8 mouse cellular contexts compared by ENCODE assay signal in the genomic region with DNA sequence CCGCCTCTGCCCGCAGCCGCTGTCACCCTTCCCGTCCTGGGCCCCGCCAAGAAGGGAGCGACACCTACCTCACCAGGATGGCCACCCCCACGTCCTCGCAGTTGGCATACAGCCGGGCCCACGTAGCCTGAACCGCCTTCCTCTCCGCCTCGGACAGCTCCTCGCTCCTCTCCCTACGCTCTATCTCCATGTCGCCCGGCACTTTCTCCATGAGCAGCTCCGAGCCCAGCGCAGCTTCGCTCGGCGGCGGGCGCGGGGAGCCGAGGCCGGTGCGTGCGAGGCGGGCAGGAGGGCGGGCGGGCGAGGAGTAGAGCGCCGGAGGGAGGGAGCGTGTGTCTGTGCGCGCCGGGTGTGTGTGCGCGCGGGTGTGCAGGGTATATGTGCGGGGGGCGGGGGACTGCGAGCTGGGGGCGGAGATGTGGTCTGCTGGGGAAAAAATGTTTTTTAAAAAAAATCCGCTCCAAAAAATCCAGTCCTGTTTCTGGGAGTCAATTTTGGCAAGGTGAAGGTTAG. TPM values are rescaled to one million over a fixed set of nuclear protein-coding genes. Genes with fewer than 3 reads are reported as not detected.
DNase-seq lines count a peak whose midpoint lies in the region; ATAC-seq and TF ChIP-seq lines count a peak whose summit lies in the region.

No protein-coding gene starts in this region.

- H3K27ac ChIP-seq in forebrain, embryonic 15.5 days (replicated peaks) = peak overlapping the region; percentile 27; the same call in 1 of the 2 replicates
- H3K27ac ChIP-seq in intestine, postnatal 0 days (ENCODE audit: low read depth, low read length) = no peak overlapping the region
- peak overlapping the region; percentile 59 for H3K27ac ChIP-seq in midbrain, embryonic 10.5 days (replicated peaks)

- H3K27me3 ChIP-seq in forebrain, embryonic 15.5 days = peaks cover 7% of the 10 kb centered on the region; the same call in 1 of the 2 replicates
- H3K27me3 ChIP-seq in intestine, postnatal 0 days (replicated peaks; ENCODE audit: control insufficient read depth, insufficient read depth, low read length) = peaks cover 18% of the 10 kb centered on the region
- peaks cover 78% of the 10 kb centered on the region for H3K27me3 ChIP-seq in midbrain, embryonic 10.5 days (ENCODE audit: low read depth, poor library complexity, severe bottlenecking)

- no peak for TF ChIP-seq CTCF in lung, adult 2 months (IDR thresholded peaks at IDR 0.05; ENCODE audit: insufficient read depth, low read length)
- TF ChIP-seq CTCF in intestine, postnatal 0 days (IDR thresholded peaks at IDR 0.05; ENCODE audit: low read depth) = no peak

- H3K9me3 ChIP-seq in forebrain, embryonic 15.5 days = no peaks in the 10 kb centered on the region
- H3K9me3 ChIP-seq in intestine, postnatal 0 days (ENCODE audit: control insufficient read depth) = no peaks in the 10 kb centered on the region
- H3K9me3 ChIP-seq in midbrain, embryonic 10.5 days (replicated peaks) = no peaks in the 10 kb centered on the region

- ATAC-seq in forebrain, embryonic 15.5 days (replicated peaks) = peak; percentile 39
- ATAC-seq in intestine, postnatal 0 days = no peak

- H3K4me1 ChIP-seq in lung, adult 2 months (ENCODE audit: control insufficient read depth, insufficient read depth, low read length) = peaks cover 18% of the 10 kb centered on the region; the same call in 1 of the 2 replicates
- peaks cover 61% of the 10 kb centered on the region for H3K4me1 ChIP-seq in forebrain, embryonic 15.5 days
- peaks cover 11% of the 10 kb centered on the region; the same call in 1 of the 2 replicates for H3K4me1 ChIP-seq in intestine, postnatal 0 days (replicated peaks; ENCODE audit: control insufficient read depth, insufficient read depth, low read length)
- peaks cover 59% of the 10 kb centered on the region for H3K4me1 ChIP-seq in midbrain, embryonic 10.5 days

- peak overlapping the region; percentile 99 for H3K4me2 ChIP-seq in forebrain, embryonic 15.5 days (replicated peaks)
- H3K4me2 ChIP-seq in intestine, postnatal 0 days (replicated peaks; ENCODE audit: low read depth) = peak overlapping the region; percentile 84

- no peak for TF ChIP-seq POLR2A in lung, adult 2 months (IDR thresholded peaks at IDR 0.05; ENCODE audit: borderline replicate concordance, extremely low read depth, low read depth, low read length)

- whole genome bisulfite sequencing in lung, adult 2 months = 1% methylated on average over 47 of the region's 47 CpGs
- WGBS in forebrain, embryonic 15.5 days = under 1% methylated on average over 47 of the region's 47 CpGs
- WGBS in intestine, postnatal 0 days = under 1% methylated on average over 37 of the region's 47 CpGs
- under 1% methylated on average over 47 of the region's 47 CpGs for WGBS in midbrain, embryonic 10.5 days

- no peaks in the 10 kb centered on the region for H3K36me3 ChIP-seq in forebrain, embryonic 15.5 days
- no peaks in the 10 kb centered on the region; the same call in 1 of the 2 replicates for H3K36me3 ChIP-seq in intestine, postnatal 0 days (ENCODE audit: control insufficient read depth, insufficient read depth)
- H3K36me3 ChIP-seq in midbrain, embryonic 10.5 days = no peaks in the 10 kb centered on the region

- H3K4me3 ChIP-seq in lung, adult 2 months (replicated peaks; ENCODE audit: extremely low read depth, low read depth, low read length) = peak overlapping the region; percentile 58
- H3K4me3 ChIP-seq in forebrain, embryonic 15.5 days = peak overlapping the region; percentile 71
- H3K4me3 ChIP-seq in intestine, postnatal 0 days (ENCODE audit: low read depth, low read length) = peak overlapping the region; percentile 50
- peak overlapping the region; percentile 69 for H3K4me3 ChIP-seq in midbrain, embryonic 10.5 days

- peak overlapping the region; percentile 87 for H3K9ac ChIP-seq in forebrain, embryonic 15.5 days (replicated peaks)
- H3K9ac ChIP-seq in intestine, postnatal 0 days (ENCODE audit: low read depth, low read length) = peak overlapping the region; percentile 58

- DNase-seq in lung, adult 2 months = peak; percentile 54
- no peak for DNase-seq in lung, postnatal 14 days
- peak; percentile 77 for DNase-seq in cerebellum, adult 11 months
- DNase-seq in midbrain, embryonic 10.5 days (ENCODE audit: low spot score) = peak; percentile 59
- DNase-seq in testis, postnatal 10 days (ENCODE audit: low spot score) = peak; percentile 77
- DNase-seq in layer of hippocampus, adult 9-11 months = no peak

RNA-seq across cellular contexts. Expression of a gene that starts 0.3 kb away (rescaled TPM):
- 33.6 and 41.2 TPM in 2 replicates for polyA plus RNA-seq in lung, adult 2 months (2012; rRNA removed)
- 15.8 and 16.4 TPM in 2 replicates for polyA plus RNA-seq in forebrain, embryonic 15.5 days (2015; fragmentation: Nextera tagmentation; extraction: Ambion mirVana)
- polyA plus RNA-seq in intestine, postnatal 0 days (2015; fragmentation: Nextera tagmentation; extraction: Ambion mirVana) = 17.5 and 20.2 TPM in 2 replicates
- 2.5 and 2.8 TPM in 2 replicates for polyA plus RNA-seq in midbrain, embryonic 10.5 days (2016; fragmentation: Nextera tagmentation; extraction: Ambion mirVana)

RNA-seq across cellular contexts. Expression of a gene that starts 0.4 kb away (rescaled TPM):
- 2.8 and 5.6 TPM in 2 replicates for polyA plus RNA-seq in lung, adult 2 months (2012; rRNA removed)
- 2.0 and 2.4 TPM in 2 replicates for polyA plus RNA-seq in forebrain, embryonic 15.5 days (2015; fragmentation: Nextera tagmentation; extraction: Ambion mirVana)
- polyA plus RNA-seq in intestine, postnatal 0 days (2015; fragmentation: Nextera tagmentation; extraction: Ambion mirVana) = 0.84 and 1.1 TPM in 2 replicates
- 0.65 and 0.77 TPM in 2 replicates for polyA plus RNA-seq in midbrain, embryonic 10.5 days (2016; fragmentation: Nextera tagmentation; extraction: Ambion mirVana)

RNA-seq across cellular contexts. Expression of a gene that starts 26.9 kb away (rescaled TPM):
- polyA plus RNA-seq in lung, adult 2 months (2012; rRNA removed) = 82.2 and 87.8 TPM in 2 replicates
- polyA plus RNA-seq in forebrain, embryonic 15.5 days (2015; fragmentation: Nextera tagmentation; extraction: Ambion mirVana) = 1.3 and 1.4 TPM in 2 replicates
- 7.6 and 8.4 TPM in 2 replicates for polyA plus RNA-seq in intestine, postnatal 0 days (2015; fragmentation: Nextera tagmentation; extraction: Ambion mirVana)
- polyA plus RNA-seq in midbrain, embryonic 10.5 days (2016; fragmentation: Nextera tagmentation; extraction: Ambion mirVana) = 2.5 and 3.3 TPM in 2 replicates

Comparison
In these comparisons a context has a peak if more than half of its experiments do, and no peak if none do; other contexts are left out.
1. DNase-seq: peak in lung, adult 2 months (single experiment), cerebellum, adult 11 months (single experiment), midbrain, embryonic 10.5 days (single experiment) and testis, postnatal 10 days (single experiment); none in lung, postnatal 14 days (single experiment) and layer of hippocampus, adult 9-11 months (single experiment).
2. Peak in every context shown above with its lines, with median percentiles within 50 percentile points of each other: H3K4me3 ChIP-seq.